In genomic region chr12:31882736-31883135, GRCm38 (mm10) we compare ENCODE assay signal across 14 mouse cellular contexts.
"Had no signal": no experiment of that assay in that cellular context is flagged by ENCODE, and none has a peak within 500 bp of the region (broad histone marks: within the 10 kb centered on the region; RNA-seq: fewer than 3 reads in every experiment).

No protein-coding gene starts in this region.

- H3K27ac ChIP-seq: kidney, embryonic 15.5 days; layer of hippocampus, adult 2 months; limb, embryonic 12.5 days; liver, embryonic 13.5 days; lung, embryonic 15.5 days; midbrain, embryonic 12.5 days; neural tube, embryonic 13.5 days had no signal

- H3K4me1 ChIP-seq: kidney, embryonic 15.5 days; limb, embryonic 12.5 days; liver, embryonic 13.5 days; lung, embryonic 15.5 days; midbrain, embryonic 12.5 days had no signal

- H3K27me3 ChIP-seq: kidney, embryonic 15.5 days; limb, embryonic 12.5 days; liver, embryonic 13.5 days; lung, embryonic 15.5 days; midbrain, embryonic 12.5 days; neural tube, embryonic 13.5 days had no signal

- DNase-seq: kidney, postnatal 14 days; liver; liver, embryonic 13.5 days; liver, postnatal 0 days; lung, postnatal 14 days; thymus, adult 2 months; thymus, postnatal 25 days had no signal

- ATAC-seq: liver, postnatal 0 days; midbrain, embryonic 16.5 days had no signal

- H3K9me3 ChIP-seq: kidney, embryonic 15.5 days; limb, embryonic 12.5 days; liver, embryonic 13.5 days; lung, embryonic 15.5 days; midbrain, embryonic 12.5 days; neural tube, embryonic 13.5 days had no signal

- H3K4me3 ChIP-seq: kidney, embryonic 15.5 days; layer of hippocampus, adult 2 months; limb, embryonic 12.5 days; liver, embryonic 13.5 days; lung, embryonic 15.5 days; midbrain, embryonic 12.5 days; neural tube, embryonic 13.5 days had no signal

- H3K4me2 ChIP-seq: kidney, embryonic 15.5 days; limb, embryonic 12.5 days; liver, embryonic 13.5 days; lung, embryonic 15.5 days; midbrain, embryonic 12.5 days; neural tube, embryonic 13.5 days had no signal

- H3K9ac ChIP-seq: kidney, embryonic 15.5 days; limb, embryonic 12.5 days; liver, embryonic 13.5 days; liver, postnatal 0 days; lung, embryonic 15.5 days; midbrain, embryonic 12.5 days; neural tube, embryonic 13.5 days had no signal
